Mouse (Mus musculus) cerebellum, adult 2 months (tissue): Measurements from ENCODE around the gene Zdhhc18.

Experiments
- CTCF ChIP-seq: fragments of 200-500 bp; IDR thresholded peaks from 2 replicates; pipeline ENCODE4 v1.5.1; 2011; ENCODE audit warnings: low read depth, mild to moderate bottlenecking, control low read depth, low read length, moderate library complexity, borderline replicate concordance; ENCODE audit not compliant: insufficient read depth
- POLR2A ChIP-seq: fragments of 200-500 bp; IDR thresholded peaks from 2 replicates; pipeline ENCODE4 v1.6.1; 2011; ENCODE audit warnings: low read length, control low read depth, borderline replicate concordance; ENCODE audit not compliant: insufficient read depth

- no peak for TF ChIP-seq POLR2A
- TF ChIP-seq CTCF: no peak
These were observed 34.5 kb downstream of the Zdhhc18 start for GRCm38 (mm10) chr4:133615416-133615815.
